Mouse (Mus musculus): ENCODE measurements around the gene Rps27. TPM values are rescaled to one million over a fixed set of nuclear protein-coding genes. Genes with fewer than 3 reads are reported as not detected.

Gene Rps27
- polyA plus RNA-seq (2012; fragmentation: generic; extraction: Trizol), result 4,707 TPM
- long read RNA-seq, experiment 1, transcript Rps27-201 (4 exons, 345 nt), result major isoform, 580 of 587 reads
- long read RNA-seq, experiment 1, partial matches to known transcripts, result 0 of 587 reads
- long read RNA-seq, experiment 1, other reads (novel, unspliced or antisense), result 2 of 587 reads
- long read RNA-seq, experiment 2, transcript Rps27-201 (4 exons, 345 nt), result major isoform, 146 of 148 reads
- long read RNA-seq, experiment 2, partial matches to known transcripts, result 0 of 148 reads
- long read RNA-seq, experiment 2, other reads (novel, unspliced or antisense), result 1 of 148 reads

DNA sequence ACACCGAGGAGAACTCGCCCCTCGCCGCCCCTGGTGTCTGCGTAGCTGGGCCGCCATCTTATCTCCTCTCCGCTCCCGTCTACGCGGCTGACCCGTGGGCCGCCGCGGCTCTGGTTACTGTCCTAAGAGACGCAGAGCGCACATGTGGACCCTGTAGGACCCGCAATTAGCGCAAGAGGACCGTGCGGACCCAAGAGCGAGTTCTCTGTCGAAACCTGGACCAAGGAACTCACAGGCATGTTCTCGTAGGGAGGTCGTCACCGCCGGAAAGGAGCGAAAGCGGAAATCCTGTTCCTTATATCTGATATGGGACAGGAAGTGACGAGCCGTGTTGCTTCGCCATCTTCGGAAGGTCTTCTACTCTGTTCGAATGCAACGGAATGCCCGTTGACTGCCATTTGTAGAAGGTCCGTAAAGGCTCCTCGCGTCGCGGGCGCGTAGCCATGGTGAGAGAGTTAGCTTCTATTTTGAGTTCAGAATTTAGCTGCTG lies at the start of gene Rps27, which contains the start of gene Rab13:
TSS of gene Rps27 (minus strand) at position 275 of the 490 bp plus-strand sequence.
TSS of gene Rab13 (plus strand) at position 319 of the 490 bp plus-strand sequence.
- Histone ChIP-seq H3K27me3 (ENCODE audit: control insufficient read depth, insufficient read depth, insufficient read length) (no peaks in the 10 kb centered on the region), H3K4me3 (ENCODE audit: insufficient read depth, poor library complexity, severe bottlenecking) (peak within 1 kb of the TSS; percentile 84), H3K36me3 (ENCODE audit: control insufficient read depth, insufficient read depth) (peaks cover 44% of the 10 kb centered on the region), H3K79me2 (ENCODE audit: control insufficient read depth, insufficient read depth) (peaks cover 35% of the 10 kb centered on the region), H3ac (ENCODE audit: control insufficient read depth, insufficient read length, low read depth) (peak within 1 kb of the TSS; percentile 99), H3K79me3 (ENCODE audit: low read depth) (peaks cover 39% of the 10 kb centered on the region)
- no peak for TF ChIP-seq MAX (IDR thresholded peaks at IDR 0.05)
- TF ChIP-seq CEBPB (IDR thresholded peaks at IDR 0.05; ENCODE audit: low read depth), result no peak
- TF ChIP-seq USF1 (IDR thresholded peaks at IDR 0.05; ENCODE audit: low read depth), result no peak
- TF ChIP-seq MYOG (IDR thresholded peaks at IDR 0.05; ENCODE audit: control insufficient read depth, extremely low read depth, insufficient read length), result no peak
- no peak for TF ChIP-seq CTCF (IDR thresholded peaks at IDR 0.05; ENCODE audit: control insufficient read depth, insufficient read depth, insufficient read length)
- TF ChIP-seq MYOD1 (IDR thresholded peaks at IDR 0.05; ENCODE audit: control insufficient read depth, insufficient read length, low read depth), result no peak

GRCm38 (mm10) chr3:90258521-90258920 lies 45.1 kb upstream of the Rps27 start:
- TF ChIP-seq CTCF (IDR thresholded peaks at IDR 0.05; ENCODE audit: control insufficient read depth, insufficient read depth, insufficient read length), result no peak
- H3K79me2 ChIP-seq (ENCODE audit: control insufficient read depth, insufficient read depth), result peaks cover 42% of the 10 kb centered on the region
- no peak overlapping the region for H3ac ChIP-seq (ENCODE audit: control insufficient read depth, insufficient read length, low read depth)
- peaks cover 32% of the 10 kb centered on the region for H3K79me3 ChIP-seq (ENCODE audit: low read depth)
- H3K4me3 ChIP-seq (ENCODE audit: insufficient read depth, poor library complexity, severe bottlenecking), result no peak overlapping the region
- peaks cover 49% of the 10 kb centered on the region for H3K36me3 ChIP-seq (ENCODE audit: control insufficient read depth, insufficient read depth)
- H3K27me3 ChIP-seq (ENCODE audit: control insufficient read depth, insufficient read depth, insufficient read length), result no peaks in the 10 kb centered on the region

GRCm38 (mm10) chr3:90256731-90257530 lies 43.5 kb upstream of the Rps27 start:
- Histone ChIP-seq H3K4me3 (ENCODE audit: insufficient read depth, poor library complexity, severe bottlenecking) (no peak overlapping the region), H3K36me3 (ENCODE audit: control insufficient read depth, insufficient read depth) (peaks cover 44% of the 10 kb centered on the region), H3K79me2 (ENCODE audit: control insufficient read depth, insufficient read depth) (peaks cover 42% of the 10 kb centered on the region), H3K27me3 (ENCODE audit: control insufficient read depth, insufficient read depth, insufficient read length) (no peaks in the 10 kb centered on the region), H3K79me3 (ENCODE audit: low read depth) (peaks cover 32% of the 10 kb centered on the region), H3ac (ENCODE audit: control insufficient read depth, insufficient read length, low read depth) (no peak overlapping the region)
- no peak for TF ChIP-seq USF1 (IDR thresholded peaks at IDR 0.05; ENCODE audit: low read depth)
- TF ChIP-seq CEBPB (IDR thresholded peaks at IDR 0.05; ENCODE audit: low read depth), result no peak
- no peak for TF ChIP-seq CTCF (IDR thresholded peaks at IDR 0.05; ENCODE audit: control insufficient read depth, insufficient read depth, insufficient read length)
- no peak for TF ChIP-seq MAX (IDR thresholded peaks at IDR 0.05)
- TF ChIP-seq MYOG (IDR thresholded peaks at IDR 0.05; ENCODE audit: control insufficient read depth, extremely low read depth, insufficient read length), result no peak
- no peak for TF ChIP-seq MYOD1 (IDR thresholded peaks at IDR 0.05; ENCODE audit: control insufficient read depth, insufficient read length, low read depth)
- TF ChIP-seq FOSL1 (IDR thresholded peaks at IDR 0.05; ENCODE audit: insufficient read depth, low read length, poor library complexity, severe bottlenecking), result no peak

DNA sequence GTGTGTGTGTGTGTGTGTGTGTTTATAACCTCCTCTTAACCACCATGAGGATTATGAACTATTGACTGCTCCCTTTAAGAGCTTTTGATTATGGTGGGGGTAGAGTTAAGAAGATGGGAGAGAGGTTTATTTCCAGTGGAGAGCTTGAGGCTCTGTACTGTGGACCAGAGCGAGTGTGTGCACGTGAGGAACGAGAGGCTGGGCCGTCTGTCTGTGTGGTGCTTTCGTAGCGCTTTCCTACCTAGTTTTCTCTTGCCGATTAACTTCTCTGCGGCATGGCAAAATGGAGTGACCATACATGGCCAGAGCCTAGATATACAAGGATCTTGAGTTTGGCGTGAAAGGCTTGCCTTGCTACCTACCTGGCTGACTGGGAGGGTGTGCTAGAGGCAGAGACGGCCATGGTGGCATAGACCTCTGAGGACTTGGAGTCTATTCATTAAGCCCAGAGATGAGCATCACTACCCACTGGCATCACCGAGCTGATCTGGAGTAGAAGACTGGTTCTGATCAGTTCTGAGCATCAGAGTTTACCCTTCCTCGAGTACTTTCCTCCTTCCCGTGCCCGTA lies 42.4 kb upstream of the Rps27 start:
- Histone ChIP-seq H3K79me2 (ENCODE audit: control insufficient read depth, insufficient read depth) (peaks cover 42% of the 10 kb centered on the region), H3K79me3 (ENCODE audit: low read depth) (peaks cover 32% of the 10 kb centered on the region), H3K36me3 (ENCODE audit: control insufficient read depth, insufficient read depth) (peaks cover 43% of the 10 kb centered on the region), H3K27me3 (ENCODE audit: control insufficient read depth, insufficient read depth, insufficient read length) (no peaks in the 10 kb centered on the region), H3ac (ENCODE audit: control insufficient read depth, insufficient read length, low read depth) (no peak overlapping the region), H3K4me3 (ENCODE audit: insufficient read depth, poor library complexity, severe bottlenecking) (no peak overlapping the region)
- TF ChIP-seq USF1 (IDR thresholded peaks at IDR 0.05; ENCODE audit: low read depth) (no peak), FOSL1 (IDR thresholded peaks at IDR 0.05; ENCODE audit: insufficient read depth, low read length, poor library complexity, severe bottlenecking) (no peak), MYOG (IDR thresholded peaks at IDR 0.05; ENCODE audit: control insufficient read depth, extremely low read depth, insufficient read length) (no peak), MYOD1 (IDR thresholded peaks at IDR 0.05; ENCODE audit: control insufficient read depth, insufficient read length, low read depth) (no peak), CTCF (IDR thresholded peaks at IDR 0.05; ENCODE audit: control insufficient read depth, insufficient read depth, insufficient read length) (no peak), CEBPB (IDR thresholded peaks at IDR 0.05; ENCODE audit: low read depth) (no peak), MAX (IDR thresholded peaks at IDR 0.05) (no peak)

GRCm38 (mm10) chr3:90255194-90255565 lies 41.7 kb upstream of the Rps27 start:
- Histone ChIP-seq H3K36me3 (ENCODE audit: control insufficient read depth, insufficient read depth) (peaks cover 42% of the 10 kb centered on the region), H3K79me3 (ENCODE audit: low read depth) (peaks cover 32% of the 10 kb centered on the region), H3K4me3 (ENCODE audit: insufficient read depth, poor library complexity, severe bottlenecking) (peak overlapping the region; percentile 82), H3K27me3 (ENCODE audit: control insufficient read depth, insufficient read depth, insufficient read length) (no peaks in the 10 kb centered on the region), H3K79me2 (ENCODE audit: control insufficient read depth, insufficient read depth) (peaks cover 42% of the 10 kb centered on the region), H3ac (ENCODE audit: control insufficient read depth, insufficient read length, low read depth) (peak overlapping the region; percentile 93)
- TF ChIP-seq MYOD1 (IDR thresholded peaks at IDR 0.05; ENCODE audit: control insufficient read depth, insufficient read length, low read depth), result no peak
- TF ChIP-seq CTCF (IDR thresholded peaks at IDR 0.05; ENCODE audit: control insufficient read depth, insufficient read depth, insufficient read length), result no peak
- no peak for TF ChIP-seq MYOG (IDR thresholded peaks at IDR 0.05; ENCODE audit: control insufficient read depth, extremely low read depth, insufficient read length)
- no peak for TF ChIP-seq MAX (IDR thresholded peaks at IDR 0.05)
- TF ChIP-seq FOSL1 (IDR thresholded peaks at IDR 0.05; ENCODE audit: insufficient read depth, low read length, poor library complexity, severe bottlenecking), result no peak
- TF ChIP-seq USF1 (IDR thresholded peaks at IDR 0.05; ENCODE audit: low read depth), result no peak
- TF ChIP-seq CEBPB (IDR thresholded peaks at IDR 0.05; ENCODE audit: low read depth), result no peak

All from C2C12 (cell line).